Mouse (Mus musculus) induced T-regulatory cell, adult 2 months (primary cell): ENCODE measurements around the gene Kdm5a.

Experiments used
- DNase-seq: peaks from one replicate; pipeline ENCODE4 v3.0.0-alpha.2; 2012; ENCODE audit warnings: low read depth

Kdm5a gene

GRCm38 (mm10) chr6:120363688-120364522 lies at the start of gene Kdm5a, which contains the start of gene Ccdc77:
TSS of gene Kdm5a (plus strand) at chr6:120364124.
TSS of gene Ccdc77 (minus strand) at chr6:120364374.
- peak; percentile 98 for DNase-seq

GRCm38 (mm10) chr6:120318303-120318940 lies 45.5 kb upstream of the Kdm5a start:
- DNase-seq = no peak

DNA sequence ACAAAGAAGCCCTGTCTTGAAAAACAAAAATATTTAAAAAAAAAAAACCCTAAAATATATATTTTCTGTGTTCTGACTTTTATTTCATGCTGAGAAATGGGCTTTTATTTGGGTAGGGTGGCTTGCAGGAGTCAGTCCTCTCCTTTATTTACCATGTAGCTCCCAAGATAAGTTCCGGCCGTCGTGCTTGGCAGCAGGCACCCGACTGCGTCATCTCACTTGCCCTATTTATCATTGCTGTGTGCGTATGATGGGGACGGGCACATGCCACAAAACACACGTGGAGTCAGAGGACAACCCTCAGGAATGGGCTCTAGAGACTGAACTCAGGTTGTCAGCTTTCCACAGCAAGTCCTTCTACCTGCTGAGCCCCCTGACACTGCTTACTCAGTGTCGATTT lies 44.8 kb upstream of the Kdm5a start:
- DNase-seq = no peak

- no peak for DNase-seq
Observed at GRCm38 (mm10) chr6:120320369-120320768, 43.6 kb upstream of the Kdm5a start.

DNA sequence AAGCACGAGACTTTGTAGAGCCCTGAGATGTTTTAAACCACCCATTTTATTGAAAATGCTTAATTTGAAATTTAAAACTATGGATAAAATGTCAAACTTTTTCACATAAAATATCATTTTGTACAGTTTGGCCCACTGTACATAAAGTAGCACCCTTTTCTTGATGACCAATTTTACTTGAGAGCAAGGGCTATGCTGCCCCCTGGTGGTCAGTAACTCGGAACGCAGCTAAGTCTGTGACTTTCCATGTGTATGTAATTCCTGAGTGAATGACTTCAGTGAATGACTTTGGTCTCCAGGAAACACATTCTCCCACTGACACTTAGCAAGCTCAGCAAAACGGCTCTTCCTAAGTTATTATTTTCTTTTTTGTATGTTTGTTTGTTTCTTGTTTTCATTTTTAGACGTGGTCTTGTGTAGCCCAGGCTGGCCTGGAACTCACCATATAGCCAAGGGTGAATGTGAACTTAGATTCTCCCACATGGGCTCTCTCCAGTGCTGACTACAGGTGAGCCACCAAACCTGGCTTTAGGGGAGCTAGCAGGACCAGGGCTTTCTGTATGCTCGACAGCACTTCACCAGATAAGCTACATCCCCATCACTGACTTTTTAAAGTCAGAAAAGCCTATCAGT lies 39.5 kb upstream of the Kdm5a start:
- DNase-seq = peak; percentile 88

- no peak for DNase-seq
Observed at GRCm38 (mm10) chr6:120332351-120332750, 31.6 kb upstream of the Kdm5a start.

DNA sequence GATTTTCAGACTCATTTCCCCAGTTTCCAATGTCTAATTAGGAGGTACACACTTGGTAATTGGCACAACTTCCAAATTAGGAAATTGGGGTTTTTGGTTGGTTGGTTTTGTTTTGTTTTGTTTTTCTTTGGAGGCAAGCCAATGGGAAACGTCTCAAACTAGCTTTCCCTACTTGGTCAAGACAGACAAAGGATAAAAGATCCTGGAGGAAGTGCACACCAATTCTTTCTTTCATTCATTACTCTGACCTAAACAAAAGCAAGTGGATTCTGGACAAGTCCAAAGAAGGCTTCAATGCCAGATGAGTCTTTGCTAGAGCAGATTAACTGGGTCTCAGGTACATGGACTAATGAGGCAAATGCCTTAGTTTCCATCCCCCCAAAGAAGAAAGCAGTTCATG lies 19.9 kb upstream of the Kdm5a start:
- DNase-seq = no peak

- no peak for DNase-seq
Observed at GRCm38 (mm10) chr6:120349018-120349417, 14.9 kb upstream of the Kdm5a start.

GRCm38 (mm10) chr6:120356478-120356877 lies 7.4 kb upstream of the Kdm5a start:
- DNase-seq = no peak

DNA sequence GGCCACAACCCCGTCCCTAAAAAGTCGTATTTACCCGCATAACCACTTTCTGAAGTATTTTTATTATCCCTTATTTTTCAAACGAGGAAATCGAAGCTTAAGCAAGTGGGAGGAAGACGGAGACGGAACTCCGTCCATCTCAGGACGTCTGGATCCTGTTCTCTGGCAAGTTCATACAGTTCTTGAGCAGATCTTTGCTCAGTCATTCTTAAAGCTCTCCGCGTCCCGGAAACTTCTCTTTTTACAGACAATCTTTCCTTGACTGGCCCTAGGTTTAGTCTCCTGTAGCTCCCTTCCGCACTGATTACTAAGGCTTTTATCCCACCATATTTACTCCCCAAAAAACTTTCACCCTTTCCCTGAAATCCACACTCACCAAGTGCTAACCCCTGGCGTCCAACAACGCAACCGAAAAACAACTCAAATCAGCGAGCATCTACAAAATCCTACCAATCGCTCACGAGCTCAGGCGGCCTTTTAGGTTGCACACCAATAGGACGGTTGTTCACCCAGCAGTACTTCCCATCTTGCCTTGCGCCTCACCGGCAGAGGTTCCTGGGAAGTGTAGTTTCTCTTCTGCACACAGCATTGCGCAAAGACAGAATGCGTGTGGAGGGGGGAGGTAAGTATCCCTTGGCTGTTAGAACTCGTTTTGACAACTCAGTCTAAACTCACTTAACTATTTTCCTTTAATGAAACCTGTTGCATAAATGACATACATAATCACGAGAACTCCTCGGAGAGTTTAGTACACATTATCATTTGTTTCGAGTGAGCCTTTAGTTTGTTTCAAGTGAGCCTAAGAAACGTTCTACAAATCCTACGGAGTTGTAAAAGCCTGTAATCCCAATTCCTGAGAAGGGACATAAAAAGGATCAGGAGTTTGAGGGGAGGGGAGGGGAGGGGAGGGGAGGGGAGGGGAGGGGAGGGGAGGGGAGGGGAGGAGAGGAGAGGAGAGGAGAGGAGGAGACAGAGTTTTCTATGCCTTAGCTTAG lies 6.7 kb upstream of the Kdm5a start:
- DNase-seq = peak; percentile 95

GRCm38 (mm10) chr6:120362124-120362523 lies 1.8 kb upstream of the Kdm5a start:
- no peak for DNase-seq

GRCm38 (mm10) chr6:120362774-120363687 lies 893 bp upstream of the Kdm5a start:
- no peak for DNase-seq

DNA sequence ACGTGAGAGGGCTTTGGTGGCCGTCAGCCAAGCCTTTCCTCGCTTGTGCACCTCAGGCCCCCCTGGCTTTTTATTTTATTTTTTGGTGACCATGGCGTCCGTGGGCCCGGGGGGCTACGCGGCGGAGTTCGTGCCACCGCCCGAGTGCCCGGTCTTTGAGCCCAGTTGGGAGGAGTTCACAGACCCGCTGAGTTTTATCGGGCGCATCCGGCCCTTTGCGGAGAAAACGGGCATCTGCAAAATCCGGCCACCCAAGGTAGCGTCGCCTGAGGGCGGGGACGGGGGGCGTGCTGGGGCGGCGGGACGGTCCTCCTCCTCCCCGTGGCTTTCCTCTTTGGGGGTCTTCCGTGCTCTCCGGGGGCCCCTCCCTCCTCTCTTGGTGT lies 590 bp downstream of the Kdm5a start:
- no peak for DNase-seq

- DNase-seq = peak; percentile 58
Observed at GRCm38 (mm10) chr6:120365051-120365450, 1.1 kb downstream of the Kdm5a start.

- DNase-seq = no peak
Observed at GRCm38 (mm10) chr6:120376736-120377135, 12.8 kb downstream of the Kdm5a start.

DNA sequence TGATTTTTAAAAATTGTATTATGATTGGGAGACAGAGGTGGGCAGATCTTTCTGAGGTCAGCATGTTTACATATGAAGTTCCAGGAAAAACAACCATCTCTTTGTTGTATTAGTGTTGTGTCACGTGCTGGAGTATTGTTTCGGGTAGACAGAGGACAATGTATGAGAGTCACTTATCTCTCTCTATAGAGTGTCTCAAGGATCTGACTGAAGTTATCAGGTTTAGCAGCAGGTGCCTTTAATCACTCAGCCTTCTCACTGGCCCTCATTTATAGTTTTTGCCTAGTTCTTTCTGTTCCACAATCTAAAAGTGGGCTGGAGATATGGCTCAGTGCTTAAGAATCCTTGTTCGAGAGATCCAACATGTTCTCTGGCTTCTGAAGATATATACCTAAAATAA lies 26.1 kb downstream of the Kdm5a start:
- no peak for DNase-seq

GRCm38 (mm10) chr6:120392811-120393210 lies 28.9 kb downstream of the Kdm5a start:
- DNase-seq = no peak

GRCm38 (mm10) chr6:120395622-120396345 lies 31.9 kb downstream of the Kdm5a start:
- no peak for DNase-seq

DNA sequence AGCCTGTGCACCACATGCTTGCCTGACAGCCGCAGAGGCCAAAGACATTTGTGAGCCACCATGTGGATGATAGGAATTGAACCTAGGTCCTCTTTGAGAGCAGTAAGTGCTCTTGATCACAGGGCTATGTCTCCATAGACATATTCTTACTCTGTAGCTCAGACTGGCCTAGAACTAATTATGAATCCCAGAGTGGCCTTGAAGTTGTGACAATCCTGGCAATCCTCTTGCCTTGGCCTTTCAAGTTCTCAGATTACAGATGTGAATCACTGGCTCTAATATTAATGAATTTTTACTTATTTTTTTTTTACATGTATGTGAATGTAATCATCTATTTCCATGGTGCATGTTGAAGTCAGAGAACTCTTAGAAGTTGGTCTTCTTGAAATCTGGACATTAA lies 40.0 kb downstream of the Kdm5a start:
- no peak for DNase-seq

- no peak for DNase-seq
Observed at GRCm38 (mm10) chr6:120438161-120438560, 74.2 kb downstream of the Kdm5a start.
